Mouse (Mus musculus): Measurements from ENCODE around the gene Clec4d. TPM values are rescaled to one million over a fixed set of nuclear protein-coding genes. Genes with fewer than 3 reads are reported as not detected.

Clec4d gene
- total and polyA plus RNA-seq, 2 experiments from 2014 or later: not detected

DNA sequence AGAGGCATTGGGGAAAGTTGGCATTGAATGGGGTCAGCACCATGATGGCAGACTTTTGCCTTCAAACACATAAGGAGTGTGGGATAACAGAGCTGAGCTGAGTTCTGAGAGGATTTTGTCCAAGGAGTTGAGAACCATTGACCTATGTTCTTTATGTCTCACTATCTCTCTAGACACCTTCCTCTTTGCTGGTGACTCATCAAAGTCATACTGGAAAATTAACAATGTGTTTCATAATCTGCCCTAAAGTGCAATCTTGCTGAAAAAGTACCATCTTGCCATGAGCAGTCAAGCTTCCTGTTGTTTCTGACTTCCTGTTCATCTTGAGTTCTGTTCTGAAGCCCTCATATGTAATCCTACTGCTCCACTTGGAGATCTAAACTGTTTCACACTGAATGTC, 9.2 kb upstream of the Clec4d start:
- no peak for DNase-seq

DNA sequence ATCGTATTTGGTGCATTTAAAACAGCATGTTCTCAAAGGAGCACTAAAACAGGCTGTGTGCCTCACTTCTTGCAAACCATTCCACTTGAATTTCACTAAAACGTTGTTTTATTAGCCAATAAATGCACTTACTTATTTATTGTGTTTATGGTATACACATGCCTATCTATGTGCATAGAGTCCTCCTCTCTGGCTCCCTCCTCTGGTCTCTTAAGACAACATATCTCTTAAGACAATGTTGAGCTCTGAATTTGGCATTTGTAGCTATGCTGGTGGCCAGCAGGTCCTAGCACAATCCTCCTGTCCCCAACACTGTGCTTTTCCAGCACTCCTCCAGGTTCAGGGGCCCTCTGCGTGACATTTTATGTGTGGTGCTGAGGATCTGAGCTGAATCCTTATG, 3.0 kb upstream of the Clec4d start:
- TF ChIP-seq CTCF (IDR thresholded peaks at IDR 0.05; ENCODE audit: low read depth): no peak
- no peak overlapping the region for H3K27ac ChIP-seq (ENCODE audit: low read depth, low read length)
- H3K36me3 ChIP-seq (ENCODE audit: insufficient read depth): no peaks in the 10 kb centered on the region
- no peaks in the 10 kb centered on the region for H3K27me3 ChIP-seq (ENCODE audit: insufficient read depth, low read length)
- no peaks in the 10 kb centered on the region for H3K4me1 ChIP-seq (ENCODE audit: insufficient read depth)
- 74% methylated on average over 3 of the region's 3 CpGs for WGBS
- ATAC-seq (no peak), DNase-seq (no peak)
- H3K4me3 ChIP-seq (ENCODE audit: low read depth, low read length): no peak overlapping the region
- H3K4me2 ChIP-seq (ENCODE audit: low read depth): no peak overlapping the region
- H3K9ac ChIP-seq: no peak overlapping the region
- no peaks in the 10 kb centered on the region for H3K9me3 ChIP-seq (ENCODE audit: low read length)

More for the DNA sequence above, 9.2 kb upstream of the Clec4d start:
- ATAC-seq: no peak
- no peaks in the 10 kb centered on the region for H3K36me3 ChIP-seq (ENCODE audit: insufficient read depth)
- H3K27ac ChIP-seq (ENCODE audit: low read depth, low read length): no peak overlapping the region
- no peak overlapping the region for H3K4me3 ChIP-seq (ENCODE audit: low read depth, low read length)
- no peak for TF ChIP-seq CTCF (IDR thresholded peaks at IDR 0.05; ENCODE audit: low read depth)
- no peaks in the 10 kb centered on the region for H3K4me1 ChIP-seq (ENCODE audit: insufficient read depth)
- no peak overlapping the region for H3K4me2 ChIP-seq (ENCODE audit: low read depth)
- no peaks in the 10 kb centered on the region for H3K27me3 ChIP-seq (ENCODE audit: insufficient read depth, low read length)
- no peaks in the 10 kb centered on the region for H3K9me3 ChIP-seq (ENCODE audit: low read length)
- no peak overlapping the region for H3K9ac ChIP-seq

DNA sequence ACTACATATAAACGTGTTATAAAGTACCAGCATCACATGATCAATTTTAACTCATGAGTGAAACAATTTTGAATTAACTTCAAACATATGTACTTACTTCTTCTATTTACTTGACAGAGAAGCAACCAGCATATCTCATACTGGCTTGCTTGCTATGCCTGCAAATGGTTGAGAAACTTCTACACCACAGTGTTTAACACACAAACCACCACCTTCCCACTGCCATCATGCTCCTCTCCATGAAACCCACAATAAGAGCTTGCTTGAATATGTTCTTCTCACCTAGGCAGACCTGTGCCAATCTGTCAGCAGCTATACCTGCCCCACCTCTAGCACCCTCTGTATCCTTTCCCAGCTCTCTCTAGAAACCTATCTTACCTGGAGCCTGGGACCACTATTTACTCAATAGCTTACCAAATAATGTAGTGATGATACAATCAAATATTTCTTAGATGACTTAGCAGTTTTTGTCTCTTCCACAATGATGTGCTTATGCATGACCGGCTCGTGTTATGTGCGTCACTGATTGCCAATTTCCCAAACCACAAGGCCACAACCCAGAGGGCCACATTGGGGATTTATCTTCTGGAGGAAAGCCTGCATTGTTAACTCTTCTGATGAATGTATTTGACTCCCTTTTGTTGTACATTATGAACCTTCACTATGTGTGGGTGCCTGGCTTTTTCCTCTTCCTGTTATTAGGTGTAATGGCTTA, 1.9 kb upstream of the Clec4d start:
- Histone ChIP-seq H3K36me3 (ENCODE audit: insufficient read depth) (no peaks in the 10 kb centered on the region), H3K9me3 (ENCODE audit: low read length) (no peaks in the 10 kb centered on the region), H3K4me1 (ENCODE audit: insufficient read depth) (no peaks in the 10 kb centered on the region), H3K27me3 (ENCODE audit: insufficient read depth, low read length) (no peaks in the 10 kb centered on the region), H3K4me3 (ENCODE audit: low read depth, low read length) (no peak overlapping the region), H3K9ac (no peak overlapping the region), H3K4me2 (ENCODE audit: low read depth) (no peak overlapping the region), H3K27ac (ENCODE audit: low read depth, low read length) (no peak overlapping the region)
- TF ChIP-seq CTCF (IDR thresholded peaks at IDR 0.05; ENCODE audit: low read depth): no peak
- DNase-seq (no peak), ATAC-seq (no peak)
- WGBS: 82% methylated on average over 4 of the region's 4 CpGs

DNA sequence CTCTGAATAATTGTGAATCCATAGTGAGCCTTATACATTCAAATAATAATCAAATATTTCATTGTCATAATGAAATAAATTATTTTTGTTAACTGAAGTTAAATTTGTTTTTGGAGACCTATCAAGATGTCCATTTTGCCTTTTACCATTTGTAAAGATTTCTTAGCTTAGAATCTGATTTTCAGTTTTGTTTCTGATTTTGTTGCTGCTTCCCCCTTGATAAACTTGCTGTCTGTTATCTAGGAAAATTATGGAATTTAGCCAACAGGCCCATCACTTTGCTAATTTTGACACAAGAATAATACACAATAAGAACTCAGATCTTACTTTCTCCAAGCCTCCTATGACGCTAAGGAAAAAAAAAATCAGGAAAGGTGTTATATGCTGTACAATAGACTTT, 1.0 kb upstream of the Clec4d start:
- no peaks in the 10 kb centered on the region for H3K4me1 ChIP-seq (ENCODE audit: insufficient read depth)
- H3K9ac ChIP-seq: no peak overlapping the region
- H3K27me3 ChIP-seq (ENCODE audit: insufficient read depth, low read length): no peaks in the 10 kb centered on the region
- 84% methylated on average over 1 of the region's 1 CpGs for WGBS
- DNase-seq: no peak
- H3K27ac ChIP-seq (ENCODE audit: low read depth, low read length): no peak overlapping the region
- no peak for ATAC-seq
- H3K4me2 ChIP-seq (ENCODE audit: low read depth): no peak overlapping the region
- no peak for TF ChIP-seq CTCF (IDR thresholded peaks at IDR 0.05; ENCODE audit: low read depth)
- H3K9me3 ChIP-seq (ENCODE audit: low read length): no peaks in the 10 kb centered on the region
- H3K4me3 ChIP-seq (ENCODE audit: low read depth, low read length): no peak overlapping the region
- H3K36me3 ChIP-seq (ENCODE audit: insufficient read depth): no peaks in the 10 kb centered on the region

DNA sequence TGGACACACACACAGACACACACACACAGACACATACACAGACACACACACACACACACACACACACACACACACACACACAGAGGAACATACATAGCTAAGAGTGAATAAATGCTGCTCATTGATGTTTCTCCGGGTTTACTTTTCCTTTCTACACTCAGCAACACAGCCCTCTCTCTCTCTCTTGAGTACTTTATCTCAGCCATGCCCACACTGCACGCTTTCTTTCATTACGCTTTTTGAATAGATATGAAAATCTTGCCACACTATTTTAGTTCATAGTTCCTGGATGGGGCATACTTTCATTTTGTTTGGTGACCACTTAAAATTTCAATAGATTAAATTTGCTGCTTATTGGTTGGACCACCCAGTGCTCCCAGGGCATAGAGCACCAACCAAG, 2.3 kb downstream of the Clec4d start:
- DNase-seq: no peak
- ATAC-seq: no peak
- Histone ChIP-seq H3K4me2 (ENCODE audit: low read depth) (no peak overlapping the region), H3K4me3 (ENCODE audit: low read depth, low read length) (no peak overlapping the region), H3K36me3 (ENCODE audit: insufficient read depth) (no peaks in the 10 kb centered on the region), H3K9ac (no peak overlapping the region), H3K4me1 (ENCODE audit: insufficient read depth) (no peaks in the 10 kb centered on the region), H3K27me3 (ENCODE audit: insufficient read depth, low read length) (no peaks in the 10 kb centered on the region), H3K9me3 (ENCODE audit: low read length) (no peaks in the 10 kb centered on the region), H3K27ac (ENCODE audit: low read depth, low read length) (no peak overlapping the region)
- no peak for TF ChIP-seq CTCF (IDR thresholded peaks at IDR 0.05; ENCODE audit: low read depth)
- 87% methylated on average over 3 of the region's 3 CpGs for WGBS

DNA sequence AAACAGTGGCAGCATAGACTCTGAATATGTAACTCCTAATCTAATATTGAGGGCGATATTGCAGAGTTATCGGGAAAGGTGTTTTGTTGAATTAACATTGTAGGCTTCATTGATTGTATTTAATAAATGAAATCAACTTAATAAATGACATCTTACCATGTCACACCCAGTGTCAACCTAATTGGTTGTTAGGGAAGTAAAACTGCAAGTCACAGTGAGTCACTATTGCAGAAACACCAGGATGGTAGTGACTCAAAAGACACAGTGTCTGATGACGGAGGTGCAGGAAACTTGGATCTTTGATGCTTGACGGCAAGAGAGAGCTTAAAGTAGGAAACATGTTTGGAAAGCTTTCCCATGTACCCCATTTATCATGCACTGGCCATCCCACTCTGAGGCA, 3.9 kb downstream of the Clec4d start:
- no peaks in the 10 kb centered on the region for H3K4me1 ChIP-seq (ENCODE audit: insufficient read depth)
- H3K27ac ChIP-seq (ENCODE audit: low read depth, low read length): no peak overlapping the region
- no peaks in the 10 kb centered on the region for H3K27me3 ChIP-seq (ENCODE audit: insufficient read depth, low read length)
- H3K4me3 ChIP-seq (ENCODE audit: low read depth, low read length): no peak overlapping the region
- no peak for DNase-seq
- no peaks in the 10 kb centered on the region for H3K9me3 ChIP-seq (ENCODE audit: low read length)
- no peak for TF ChIP-seq CTCF (IDR thresholded peaks at IDR 0.05; ENCODE audit: low read depth)
- H3K9ac ChIP-seq: no peak overlapping the region
- WGBS: 95% methylated on average over 4 of the region's 4 CpGs
- ATAC-seq: no peak
- no peaks in the 10 kb centered on the region for H3K36me3 ChIP-seq (ENCODE audit: insufficient read depth)
- no peak overlapping the region for H3K4me2 ChIP-seq (ENCODE audit: low read depth)

DNA sequence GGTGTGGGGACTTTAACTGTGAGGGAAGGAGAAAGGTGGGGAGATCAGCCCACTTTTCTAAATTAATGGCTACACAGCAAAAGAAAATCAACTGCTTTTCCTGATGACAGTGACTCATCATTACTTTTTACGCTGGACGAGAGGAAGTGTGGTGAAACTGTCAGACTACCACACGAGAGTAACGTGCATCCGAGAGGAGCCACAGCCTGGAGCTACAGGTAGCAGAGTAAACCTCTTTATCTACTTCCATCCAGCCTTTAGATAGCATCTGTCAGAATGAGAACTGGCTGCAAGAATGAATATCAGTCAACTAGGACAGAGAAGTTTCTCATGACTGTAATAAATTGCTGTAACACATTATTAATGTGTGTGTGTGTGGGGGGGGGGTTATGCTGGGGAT, 5.0 kb downstream of the Clec4d start:
- Histone ChIP-seq H3K27ac (ENCODE audit: low read depth, low read length) (no peak overlapping the region), H3K4me3 (ENCODE audit: low read depth, low read length) (no peak overlapping the region), H3K9me3 (ENCODE audit: low read length) (no peaks in the 10 kb centered on the region), H3K4me2 (ENCODE audit: low read depth) (no peak overlapping the region), H3K36me3 (ENCODE audit: insufficient read depth) (no peaks in the 10 kb centered on the region), H3K4me1 (ENCODE audit: insufficient read depth) (no peaks in the 10 kb centered on the region), H3K27me3 (ENCODE audit: insufficient read depth, low read length) (no peaks in the 10 kb centered on the region), H3K9ac (no peak overlapping the region)
- no peak for ATAC-seq
- DNase-seq: no peak
- no peak for TF ChIP-seq CTCF (IDR thresholded peaks at IDR 0.05; ENCODE audit: low read depth)
- WGBS: 95% methylated on average over 5 of the region's 5 CpGs

Data from forebrain, postnatal 0 days (tissue).